Mouse (Mus musculus) activated CD4-positive, CD25-positive, alpha-beta regulatory T cell, adult 9 weeks (primary cell): ENCODE measurements around the gene Olfr1218. TPM values are rescaled to one million over a fixed set of nuclear protein-coding genes. Genes with fewer than 3 reads are reported as not detected.

Experiments
- polyA plus RNA-seq: library from polyadenylated mRNA; unstranded; fragments of 100-300 nt; shearing (Covaris generic); gene quantifications from one replicate; pipeline ENCODE4 v1.2.1, GENCODE M21; 2017

Olfr1218 gene
- not detected for polyA plus RNA-seq

DNA sequence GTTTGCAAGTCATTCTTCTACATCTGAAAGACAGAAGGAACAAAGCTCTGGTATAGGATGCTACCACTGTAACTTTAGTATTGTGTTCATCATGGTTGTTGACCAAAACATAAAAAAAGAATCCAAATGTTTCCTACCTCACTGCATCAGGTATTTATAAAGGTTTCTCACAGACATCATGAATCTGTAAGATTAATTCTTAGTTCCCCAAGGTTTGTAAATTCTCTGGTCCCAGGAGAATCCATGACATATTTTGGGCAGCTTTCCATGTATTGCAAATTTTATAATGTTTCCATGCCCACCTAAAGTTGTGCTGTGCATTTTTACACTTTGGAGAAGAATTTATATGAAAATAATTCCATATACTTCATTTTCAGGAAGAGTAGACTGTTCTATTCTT lies at the start of gene Olfr1218:
Olfr1218 (minus strand) TSS at position 101 of the 400 bp plus-strand sequence.

DNA sequence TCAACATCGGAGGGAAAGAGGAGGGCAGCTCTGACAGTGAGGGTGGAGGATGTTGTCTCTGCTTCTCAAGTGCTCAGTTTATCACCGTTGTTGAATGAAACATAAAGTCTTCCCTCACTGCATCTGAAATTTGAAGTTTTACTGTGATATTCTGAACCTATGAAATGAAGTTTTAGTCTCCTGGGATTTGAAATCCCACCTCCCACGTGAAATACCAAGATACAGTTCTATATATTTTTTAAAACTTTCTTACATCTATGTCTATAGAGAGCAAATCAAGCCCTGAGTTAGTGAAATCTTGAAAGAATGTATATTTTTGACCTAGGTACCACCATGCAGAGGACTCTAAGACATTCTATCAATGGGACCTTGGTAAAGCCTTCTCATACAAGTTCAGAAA lies 45.7 kb upstream of the Olfr1218 start, which contains the start of gene Olfr1220:
Olfr1220 (minus strand) TSS at position 101 of the 400 bp plus-strand sequence.

DNA sequence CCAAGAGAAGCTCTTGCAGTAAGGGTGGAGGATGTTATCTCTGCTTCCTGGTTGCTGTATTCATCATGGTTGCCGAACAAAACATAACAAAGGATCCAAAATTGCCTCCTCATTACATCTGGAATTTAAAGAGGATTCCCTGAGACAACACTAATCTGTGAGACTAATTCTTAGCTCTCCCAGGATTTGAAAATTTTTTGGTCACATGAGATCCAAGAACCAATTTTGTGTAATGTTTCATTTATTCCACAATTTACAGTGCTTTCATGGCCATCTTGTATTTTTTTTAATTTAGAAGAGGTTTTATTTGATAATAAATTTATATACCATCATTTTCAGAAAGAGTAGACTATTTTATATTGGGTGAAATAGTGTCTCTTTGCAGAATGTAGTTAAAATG lies 22.4 kb upstream of the Olfr1218 start, which contains the start of gene Olfr1219:
Olfr1219 (minus strand) TSS at position 101 of the 400 bp plus-strand sequence.

DNA sequence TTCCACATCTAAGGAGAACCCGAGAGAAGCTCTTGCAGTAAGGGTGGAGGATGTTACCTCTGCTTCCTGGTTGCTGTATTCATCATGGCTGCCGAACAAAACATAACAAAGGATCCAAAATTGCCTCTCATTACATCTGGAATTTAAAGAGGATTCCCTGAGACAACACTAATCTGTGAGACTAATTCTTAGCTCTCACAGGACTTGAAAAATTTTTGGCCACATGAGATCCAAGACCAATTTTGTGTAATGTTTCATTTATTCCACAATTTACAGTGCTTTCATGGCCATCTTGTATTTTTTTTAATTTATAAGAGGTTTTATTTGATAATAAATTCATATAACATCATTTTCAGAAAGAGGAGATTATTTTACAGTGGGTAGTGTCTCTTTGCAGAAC lies 29.0 kb downstream of the Olfr1218 start, which contains the start of gene Olfr1217:
Olfr1217 (minus strand) TSS at position 101 of the 400 bp plus-strand sequence.

DNA sequence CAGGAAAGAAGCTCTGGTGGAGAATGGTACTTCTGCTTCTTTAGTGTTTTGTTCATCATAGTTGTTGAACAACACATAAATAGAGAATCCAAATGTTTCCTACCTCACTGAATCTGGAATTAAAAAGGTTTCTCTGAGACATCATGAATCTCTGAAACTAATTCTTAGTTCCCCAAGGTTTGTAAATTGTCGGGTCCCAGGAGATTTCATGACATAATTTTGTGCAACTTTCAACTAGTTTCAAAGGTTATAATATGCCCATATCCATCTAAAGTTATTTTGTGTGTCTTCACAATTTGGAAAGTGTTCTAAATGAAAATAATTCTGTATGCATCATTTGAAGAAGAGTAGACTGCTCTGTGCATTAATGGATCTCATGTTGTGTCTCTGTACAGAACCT lies 42.7 kb downstream of the Olfr1218 start, which contains the start of gene Olfr1216:
Olfr1216 (minus strand) TSS at position 101 of the 400 bp plus-strand sequence.

DNA sequence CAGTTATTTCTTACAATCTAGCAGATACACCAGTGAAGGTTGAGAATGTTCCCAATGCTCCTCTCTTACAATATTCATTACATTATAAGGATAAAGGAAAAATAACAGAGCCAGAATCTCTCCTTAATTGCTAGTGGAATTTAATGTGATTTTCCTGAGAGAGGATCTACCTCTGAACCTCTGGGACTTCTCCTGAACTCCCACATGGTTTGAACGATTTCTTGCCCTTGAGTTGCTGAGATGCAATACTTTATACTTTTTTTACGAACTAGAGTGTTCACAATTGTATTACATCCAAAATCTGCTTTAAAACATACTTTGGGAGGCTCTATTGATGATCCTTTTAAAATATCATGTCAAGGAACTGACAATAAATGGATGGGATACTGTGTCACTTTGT lies 54.1 kb downstream of the Olfr1218 start, which contains the start of gene Olfr1215:
Olfr1215 (minus strand) TSS at position 101 of the 400 bp plus-strand sequence.

Other genes with a start within 250 kb of the Olfr1218 start
- gene Olfr1202, start 246.7 kb downstream of the Olfr1218 start, polyA plus RNA-seq = not detected
- gene Olfr1205, start 231.4 kb downstream of the Olfr1218 start, polyA plus RNA-seq = not detected
- not detected for gene Olfr1204, start 211.9 kb downstream of the Olfr1218 start, polyA plus RNA-seq
- gene Olfr1206, start 198.0 kb downstream of the Olfr1218 start, polyA plus RNA-seq = not detected
- gene Olfr1208, start 158.9 kb downstream of the Olfr1218 start, polyA plus RNA-seq = not detected
- not detected for gene Olfr1209, start 146.0 kb downstream of the Olfr1218 start, polyA plus RNA-seq
- not detected for gene Olfr1211, start 123.1 kb downstream of the Olfr1218 start, polyA plus RNA-seq
- gene Olfr1212, start 107.2 kb downstream of the Olfr1218 start, polyA plus RNA-seq = not detected
- gene Gm13762, start 80.9 kb downstream of the Olfr1218 start, polyA plus RNA-seq = not detected
- gene Olfr1214, start 68.5 kb downstream of the Olfr1218 start, polyA plus RNA-seq = not detected
- not detected for gene Olfr1215, start 54.2 kb downstream of the Olfr1218 start, polyA plus RNA-seq
- not detected for gene Olfr1216, start 42.8 kb downstream of the Olfr1218 start, polyA plus RNA-seq
- not detected for gene Olfr1217, start 29.1 kb downstream of the Olfr1218 start, polyA plus RNA-seq
- gene Olfr1219, start 22.3 kb upstream of the Olfr1218 start, polyA plus RNA-seq = not detected
- gene Olfr1220, start 45.6 kb upstream of the Olfr1218 start, polyA plus RNA-seq = not detected
- not detected for gene Olfr1221, start 56.1 kb upstream of the Olfr1218 start, polyA plus RNA-seq
- gene Olfr1222, start 71.9 kb upstream of the Olfr1218 start, polyA plus RNA-seq = not detected
- gene Olfr1223, start 90.4 kb upstream of the Olfr1218 start, polyA plus RNA-seq = not detected
- not detected for gene Olfr1224-ps1, start 102.9 kb upstream of the Olfr1218 start, polyA plus RNA-seq
- gene Olfr1225, start 113.5 kb upstream of the Olfr1218 start, polyA plus RNA-seq = not detected
- not detected for gene Olfr1226, start 138.9 kb upstream of the Olfr1218 start, polyA plus RNA-seq
- gene Olfr1228, start 192.9 kb upstream of the Olfr1218 start, polyA plus RNA-seq = not detected
- not detected for gene Olfr1229, start 226.8 kb upstream of the Olfr1218 start, polyA plus RNA-seq
- gene Olfr1230, start 236.1 kb upstream of the Olfr1218 start, polyA plus RNA-seq = not detected
- not detected for gene Olfr1231, start 245.9 kb upstream of the Olfr1218 start, polyA plus RNA-seq